Mouse (Mus musculus) neural tube, embryonic 12.5 days (tissue): ENCODE measurements around the gene Gm21518. TPM values are rescaled to one million over a fixed set of nuclear protein-coding genes. Genes with fewer than 3 reads are reported as not detected.
"Not testable (repeated sequence)": the region's sequence is repeated elsewhere in the genome, so short reads cannot be mapped to it uniquely, and the experiment has no call there.

ENCODE experiments used
- ATAC-seq: fragments of 200-750 bp; cut with Nextera tagmentation; 2 replicates; pipeline ENCODE4 v1.8.0; 2017; ENCODE audit warnings: low read depth, mild to moderate bottlenecking, moderate TSS enrichment, moderate library complexity; ENCODE audit not compliant: low FRiP score
- H3K27ac ChIP-seq: fragments of 300-500 bp; sonication (generic); 2 replicates; pipeline ENCODE4 v1.5.1; 2016
- H3K27me3 ChIP-seq: fragments of 300-500 bp; sonication (generic); replicated peaks from 2 replicates; pipeline ENCODE4 v1.6.1; 2016; ENCODE audit warnings: mild to moderate bottlenecking
- H3K36me3 ChIP-seq: fragments of 300-500 bp; sonication (generic); 2 replicates; pipeline ENCODE4 v1.6.1; 2016; ENCODE audit warnings: mild to moderate bottlenecking
- H3K4me1 ChIP-seq: fragments of 300-500 bp; sonication (generic); 2 replicates; pipeline ENCODE4 v1.6.1; 2016
- H3K4me2 ChIP-seq: fragments of 300-500 bp; sonication (generic); replicated peaks from 2 replicates; pipeline ENCODE4 v1.6.1; 2016; ENCODE audit warnings: mild to moderate bottlenecking
- H3K4me3 ChIP-seq: fragments of 300-500 bp; sonication (generic); 2 replicates; pipeline ENCODE4 v1.5.1; 2016
- H3K9ac ChIP-seq: fragments of 300-500 bp; sonication (generic); 2 replicates; pipeline ENCODE4 v1.6.1; 2016; ENCODE audit warnings: mild to moderate bottlenecking
- H3K9me3 ChIP-seq: fragments of 300-500 bp; sonication (generic); 2 replicates; pipeline ENCODE4 v1.6.1; 2016; ENCODE audit warnings: mild to moderate bottlenecking
- WGBS: fragments of 180-500 bp; shearing (Covaris S2); methylation state at CpG from one replicate; pipeline ENCODE4 v1.1.7; 2016; 5-methylcytosine and 5-hydroxymethylcytosine counted together
- polyA plus RNA-seq: library from polyadenylated mRNA; unstranded; fragments of >200 nt; fragmentation: Nextera tagmentation; extraction: Ambion mirVana; gene quantifications from 2 replicates; pipeline ENCODE4 v1.2.1, GENCODE M21; 2016

Gene Gm21518
- polyA plus RNA-seq = not detected in 2 replicates

DNA sequence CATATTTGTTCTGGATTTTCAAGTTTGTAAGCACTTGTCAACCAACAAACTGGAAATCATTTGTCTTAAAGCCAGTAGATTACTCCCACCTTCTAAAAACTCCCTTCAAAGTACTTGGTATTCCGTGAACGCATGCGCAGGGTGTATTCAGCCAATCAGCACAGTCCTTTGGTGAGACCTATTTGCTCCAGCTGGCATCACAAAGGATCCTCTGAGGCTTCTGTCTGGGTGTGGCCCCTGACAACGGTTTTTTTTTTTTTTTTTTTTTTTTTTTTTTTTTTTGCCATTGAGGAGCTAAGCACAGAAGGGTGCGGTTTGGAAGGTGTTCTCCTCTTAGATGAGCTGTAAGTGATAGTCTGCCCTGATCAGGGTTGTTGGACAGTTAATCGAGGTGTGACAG, at the start of gene Gm21518:
Gene Gm21518 (plus strand): TSS at position 301 of the 400 bp plus-strand sequence.
- not testable (repeated sequence) for H3K4me2 ChIP-seq, ATAC-seq, H3K9me3 ChIP-seq, H3K27ac ChIP-seq, H3K36me3 ChIP-seq, H3K27me3 ChIP-seq, H3K4me3 ChIP-seq, H3K4me1 ChIP-seq, H3K9ac ChIP-seq
- WGBS = no CpG with 5 or more reads among the region's 6 CpGs
